Mouse (Mus musculus) megakaryocyte, embryonic 14.5 days (primary cell): ENCODE results near the gene Rars2. TPM values are rescaled to one million over a fixed set of nuclear protein-coding genes. Genes with fewer than 3 reads are reported as not detected.
A peak's percentile ranks its signal among the peaks of the same experiment; 100 is the strongest.
"Not testable (repeated sequence)": the region's sequence is repeated elsewhere in the genome, so short reads cannot be mapped to it uniquely, and the experiment has no call there.

Experiments
- H3K27me3 ChIP-seq: replicated peaks from 2 replicates; pipeline ENCODE3; 2012; ENCODE audit warnings: inconsistent platforms
- H3K36me3 ChIP-seq: replicated peaks from 2 replicates; pipeline ENCODE3; 2012; ENCODE audit warnings: low read length, inconsistent platforms, mixed read lengths
- H3K4me1 ChIP-seq: 2 replicates; pipeline ENCODE4 v1.6.1; 2012; ENCODE audit warnings: inconsistent platforms
- H3K4me3 ChIP-seq: replicated peaks from 2 replicates; pipeline ENCODE3; 2012; ENCODE audit warnings: moderate library complexity, mild to moderate bottlenecking, inconsistent platforms
- H3K9me3 ChIP-seq: 2 replicates; pipeline ENCODE4 v1.6.1; 2012; ENCODE audit warnings: inconsistent platforms
- FLI1 ChIP-seq: IDR thresholded peaks from 2 replicates; pipeline ENCODE4 v1.6.1; 2012; ENCODE audit warnings: low read length, inconsistent platforms, mixed read lengths
- GATA1 ChIP-seq: IDR thresholded peaks from 3 replicates; pipeline ENCODE4 v1.6.1; 2012; ENCODE audit warnings: mixed read lengths, low read length, inconsistent platforms, borderline replicate concordance
- polyA plus RNA-seq: library from polyadenylated mRNA; stranded (reverse); fragments of >175 nt; gene quantifications from 2 replicates; pipeline ENCODE4 v1.2.3, GENCODE M21; 2012; ENCODE audit warnings: low replicate concordance; ENCODE audit not compliant: insufficient read depth

Gene Rars2
- polyA plus RNA-seq, result 2.0 and 17.6 TPM in 2 replicates

GRCm38 (mm10) chr4:34614630-34615094 lies at the start of gene Rars2, which contains the start of gene Orc3:
Gene Rars2, plus strand, starts transcription at chr4:34614957.
Gene Orc3, minus strand, starts transcription at chr4:34614944.
- H3K36me3 ChIP-seq, result peaks cover 40% of the 10 kb centered on the region
- H3K9me3 ChIP-seq, result no peaks in the 10 kb centered on the region
- H3K27me3 ChIP-seq, result no peaks in the 10 kb centered on the region
- peak within 1 kb of the TSS; percentile 99 for H3K4me3 ChIP-seq
- TF ChIP-seq GATA1, result no peak
- peak; percentile 89 for TF ChIP-seq FLI1
- H3K4me1 ChIP-seq, result peaks cover 34% of the 10 kb centered on the region

GRCm38 (mm10) chr4:34566226-34566625 lies 48.5 kb upstream of the Rars2 start:
- Histone ChIP-seq H3K36me3 (peaks cover 97% of the 10 kb centered on the region), H3K4me3 (no peak overlapping the region)

GRCm38 (mm10) chr4:34572876-34573275 lies 41.9 kb upstream of the Rars2 start:
- no peak for TF ChIP-seq FLI1
- no peak for TF ChIP-seq GATA1
- no peak overlapping the region for H3K4me3 ChIP-seq
- H3K36me3 ChIP-seq, result peaks cover 100% of the 10 kb centered on the region
- H3K9me3 ChIP-seq, result no peaks in the 10 kb centered on the region
- peaks cover 20% of the 10 kb centered on the region for H3K4me1 ChIP-seq
- no peaks in the 10 kb centered on the region for H3K27me3 ChIP-seq

More at GRCm38 (mm10) chr4:34566226-34566625, 48.5 kb upstream of the Rars2 start:
- peaks cover 22% of the 10 kb centered on the region for H3K4me1 ChIP-seq
- no peaks in the 10 kb centered on the region for H3K27me3 ChIP-seq
- no peaks in the 10 kb centered on the region for H3K9me3 ChIP-seq
- TF ChIP-seq FLI1, result no peak
- no peak for TF ChIP-seq GATA1

GRCm38 (mm10) chr4:34577028-34577427 lies 37.7 kb upstream of the Rars2 start:
- H3K4me3 ChIP-seq, result no peak overlapping the region
- H3K4me1 ChIP-seq, result peaks cover 52% of the 10 kb centered on the region
- TF ChIP-seq FLI1, result no peak
- no peak for TF ChIP-seq GATA1
- no peaks in the 10 kb centered on the region for H3K9me3 ChIP-seq
- no peaks in the 10 kb centered on the region for H3K27me3 ChIP-seq
- H3K36me3 ChIP-seq, result peaks cover 97% of the 10 kb centered on the region

GRCm38 (mm10) chr4:34579215-34579614 lies 35.5 kb upstream of the Rars2 start:
- Histone ChIP-seq H3K27me3 (no peaks in the 10 kb centered on the region), H3K9me3 (no peaks in the 10 kb centered on the region), H3K4me1 (peaks cover 68% of the 10 kb centered on the region), H3K4me3 (no peak overlapping the region), H3K36me3 (peaks cover 97% of the 10 kb centered on the region)
- TF ChIP-seq GATA1 (no peak), FLI1 (no peak)

- Histone ChIP-seq H3K4me1 (peaks cover 76% of the 10 kb centered on the region), H3K36me3 (peaks cover 94% of the 10 kb centered on the region), H3K4me3 (peak overlapping the region; percentile 62)
- not testable (repeated sequence) for H3K9me3 ChIP-seq, H3K27me3 ChIP-seq
Observed at GRCm38 (mm10) chr4:34581489-34581888, 33.3 kb upstream of the Rars2 start.

GRCm38 (mm10) chr4:34581990-34582389 lies 32.8 kb upstream of the Rars2 start:
- H3K27me3 ChIP-seq, result no peaks in the 10 kb centered on the region
- H3K9me3 ChIP-seq, result no peaks in the 10 kb centered on the region
- peaks cover 93% of the 10 kb centered on the region for H3K36me3 ChIP-seq
- H3K4me1 ChIP-seq, result peaks cover 71% of the 10 kb centered on the region
- TF ChIP-seq GATA1 (no peak), FLI1 (no peak)
- H3K4me3 ChIP-seq, result peak overlapping the region; percentile 40

GRCm38 (mm10) chr4:34582476-34582875 lies 32.3 kb upstream of the Rars2 start:
- H3K27me3 ChIP-seq, result no peaks in the 10 kb centered on the region
- TF ChIP-seq FLI1, result no peak
- no peak for TF ChIP-seq GATA1
- H3K4me3 ChIP-seq, result peak overlapping the region; percentile 70
- no peaks in the 10 kb centered on the region for H3K9me3 ChIP-seq
- peaks cover 66% of the 10 kb centered on the region for H3K4me1 ChIP-seq
- peaks cover 93% of the 10 kb centered on the region for H3K36me3 ChIP-seq

GRCm38 (mm10) chr4:34583427-34583826 lies 31.3 kb upstream of the Rars2 start:
- no peaks in the 10 kb centered on the region for H3K27me3 ChIP-seq
- H3K9me3 ChIP-seq, result no peaks in the 10 kb centered on the region
- no peak overlapping the region for H3K4me3 ChIP-seq
- TF ChIP-seq GATA1, result no peak
- no peak for TF ChIP-seq FLI1
- peaks cover 88% of the 10 kb centered on the region for H3K36me3 ChIP-seq
- peaks cover 59% of the 10 kb centered on the region for H3K4me1 ChIP-seq

- H3K9me3 ChIP-seq, result no peaks in the 10 kb centered on the region
- H3K36me3 ChIP-seq, result peaks cover 85% of the 10 kb centered on the region
- H3K4me3 ChIP-seq, result no peak overlapping the region
- peaks cover 46% of the 10 kb centered on the region for H3K4me1 ChIP-seq
- no peaks in the 10 kb centered on the region for H3K27me3 ChIP-seq
- TF ChIP-seq GATA1 (no peak), FLI1 (no peak)
Observed at GRCm38 (mm10) chr4:34584871-34585607, 29.7 kb upstream of the Rars2 start.
